Mouse (Mus musculus): ENCODE measurements around the gene Arhgap18. TPM values are rescaled to one million over a fixed set of nuclear protein-coding genes. Genes with fewer than 3 reads are reported as not detected.

Gene Arhgap18
- polyA plus RNA-seq, 1 experiment from 2014 or later: 45.1 TPM

DNA sequence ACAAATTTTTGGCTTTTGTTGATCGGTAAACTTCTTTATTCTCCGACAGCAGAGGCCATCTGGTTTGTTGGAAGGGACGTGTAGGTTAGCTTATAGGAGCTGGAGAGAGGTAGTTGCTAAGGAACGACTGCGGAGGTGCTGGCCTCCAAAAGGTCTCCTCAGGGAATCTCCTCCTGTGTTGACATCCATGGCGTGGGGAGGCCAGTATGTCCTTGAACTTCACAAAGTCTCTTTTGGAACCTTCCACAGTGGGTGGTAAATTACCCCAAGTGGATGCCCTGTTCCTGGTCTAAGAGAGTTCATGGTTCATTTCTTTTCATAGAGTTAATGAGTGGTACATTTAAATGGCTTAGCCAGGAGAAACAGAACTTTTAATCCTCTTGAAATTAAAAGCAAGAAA is 136.0 kb downstream of the Arhgap18 start:
- H3K9ac ChIP-seq (replicated peaks; ENCODE audit: low read depth, low read length): no peak overlapping the region
- H3K27me3 ChIP-seq (ENCODE audit: control insufficient read depth, insufficient read depth, low read length): no peaks in the 10 kb centered on the region
- H3K9me3 ChIP-seq (ENCODE audit: control insufficient read depth, low read depth, low read length): no peaks in the 10 kb centered on the region
- no peaks in the 10 kb centered on the region for H3K4me1 ChIP-seq (ENCODE audit: control insufficient read depth, insufficient read depth, low read length)
- no peak for ATAC-seq (ENCODE audit: insufficient number of reproducible peaks, insufficient read depth, low FRiP score, low read depth)
- H3K4me3 ChIP-seq (ENCODE audit: low read depth, low read length): no peak overlapping the region
- WGBS: 52% methylated on average over 6 of the region's 6 CpGs
- H3K27ac ChIP-seq (ENCODE audit: low read length): no peak overlapping the region
- no peak overlapping the region for H3K4me2 ChIP-seq (replicated peaks; ENCODE audit: low read depth, low read length)
- H3K36me3 ChIP-seq (ENCODE audit: control insufficient read depth, insufficient read depth, low read length): no peaks in the 10 kb centered on the region

DNA sequence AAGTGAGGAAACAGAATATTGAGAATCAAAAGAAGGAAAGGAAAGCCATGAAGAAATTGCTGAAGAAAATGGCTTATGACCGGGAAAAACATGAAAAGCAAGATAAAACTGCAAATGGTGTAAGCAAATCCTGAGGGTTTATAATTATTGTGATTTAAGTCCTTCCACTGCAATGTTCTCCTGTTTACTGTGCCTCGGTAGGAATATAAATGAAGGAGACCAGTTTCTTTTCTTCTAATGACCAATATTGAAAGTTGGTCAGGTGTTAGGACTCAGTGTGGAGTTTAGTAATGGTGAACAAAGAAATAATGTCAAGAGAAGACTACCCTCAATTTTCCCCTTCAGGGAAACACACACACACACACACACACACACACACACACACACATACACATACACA is 136.5 kb downstream of the Arhgap18 start:
- H3K9me3 ChIP-seq (ENCODE audit: control insufficient read depth, low read depth, low read length): no peaks in the 10 kb centered on the region
- H3K27ac ChIP-seq (ENCODE audit: low read length): no peak overlapping the region
- H3K4me2 ChIP-seq (replicated peaks; ENCODE audit: low read depth, low read length): no peak overlapping the region
- H3K27me3 ChIP-seq (ENCODE audit: control insufficient read depth, insufficient read depth, low read length): no peaks in the 10 kb centered on the region
- no peaks in the 10 kb centered on the region for H3K4me1 ChIP-seq (ENCODE audit: control insufficient read depth, insufficient read depth, low read length)
- no peak for ATAC-seq (ENCODE audit: insufficient number of reproducible peaks, insufficient read depth, low FRiP score, low read depth)
- WGBS: 67% methylated on average over 2 of the region's 2 CpGs
- H3K36me3 ChIP-seq (ENCODE audit: control insufficient read depth, insufficient read depth, low read length): no peaks in the 10 kb centered on the region
- no peak overlapping the region for H3K9ac ChIP-seq (replicated peaks; ENCODE audit: low read depth, low read length)
- H3K4me3 ChIP-seq (ENCODE audit: low read depth, low read length): no peak overlapping the region

DNA sequence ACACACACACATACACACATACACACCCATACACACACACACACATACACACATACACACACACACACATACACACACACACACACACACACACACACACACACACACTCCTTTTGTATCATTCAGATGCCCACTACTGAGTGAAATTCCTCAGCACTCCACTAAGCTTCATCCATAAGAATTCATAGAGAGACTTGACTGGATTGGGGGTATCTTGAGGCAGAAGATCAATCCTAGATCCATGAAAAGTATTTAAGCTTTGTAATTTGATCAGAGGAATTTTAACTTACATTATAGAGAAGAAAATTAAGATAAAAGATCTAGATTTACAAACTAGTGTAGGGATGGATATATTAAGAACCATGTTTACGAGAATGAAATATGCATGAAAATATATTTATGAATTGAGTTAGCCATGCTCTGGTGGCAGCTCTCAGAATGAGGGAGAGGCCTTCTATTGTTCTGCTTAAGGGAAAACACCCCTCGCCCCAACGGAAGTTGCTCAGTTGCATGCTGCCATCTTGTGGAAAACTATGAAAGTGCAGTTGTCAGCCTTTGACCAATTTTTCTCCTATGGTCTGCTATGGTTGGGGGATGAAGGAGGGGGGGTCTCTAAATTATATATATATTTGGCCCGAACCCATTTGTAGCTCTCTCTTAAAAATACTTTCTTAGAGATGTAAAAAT is 137.2 kb downstream of the Arhgap18 start:
- Histone ChIP-seq H3K27ac (ENCODE audit: low read length) (no peak overlapping the region), H3K4me1 (ENCODE audit: control insufficient read depth, insufficient read depth, low read length) (no peaks in the 10 kb centered on the region), H3K4me2 (replicated peaks; ENCODE audit: low read depth, low read length) (no peak overlapping the region), H3K4me3 (ENCODE audit: low read depth, low read length) (no peak overlapping the region), H3K36me3 (ENCODE audit: control insufficient read depth, insufficient read depth, low read length) (no peaks in the 10 kb centered on the region), H3K9ac (replicated peaks; ENCODE audit: low read depth, low read length) (no peak overlapping the region), H3K27me3 (ENCODE audit: control insufficient read depth, insufficient read depth, low read length) (no peaks in the 10 kb centered on the region), H3K9me3 (ENCODE audit: control insufficient read depth, low read depth, low read length) (no peaks in the 10 kb centered on the region)
- WGBS: 3% methylated on average over 4 of the region's 4 CpGs
- peak; percentile 42; the same call in 1 of the 2 replicates for ATAC-seq (ENCODE audit: insufficient number of reproducible peaks, insufficient read depth, low FRiP score, low read depth)

DNA sequence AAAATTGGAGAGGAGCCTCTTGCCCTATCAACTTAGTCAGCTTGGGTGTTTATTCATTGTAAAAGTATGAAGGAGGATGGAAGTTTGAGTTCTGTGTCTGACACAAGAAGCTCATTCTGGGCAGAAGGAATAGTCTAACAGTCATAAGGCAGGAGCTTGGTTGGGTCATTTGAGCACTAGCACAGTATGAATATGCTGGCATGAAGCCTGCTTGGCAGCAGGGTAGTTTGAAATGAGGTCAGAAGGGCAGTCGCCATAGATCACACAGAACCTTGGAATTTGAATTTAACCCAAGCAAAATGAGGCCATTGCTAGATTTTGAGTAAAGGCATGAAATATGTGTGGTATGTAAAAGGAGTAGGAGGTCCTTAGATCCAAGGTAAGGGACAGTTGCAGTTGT is 139.9 kb downstream of the Arhgap18 start:
- no peaks in the 10 kb centered on the region for H3K9me3 ChIP-seq (ENCODE audit: control insufficient read depth, low read depth, low read length)
- no peaks in the 10 kb centered on the region for H3K27me3 ChIP-seq (ENCODE audit: control insufficient read depth, insufficient read depth, low read length)
- H3K27ac ChIP-seq (ENCODE audit: low read length): no peak overlapping the region
- H3K36me3 ChIP-seq (ENCODE audit: control insufficient read depth, insufficient read depth, low read length): no peaks in the 10 kb centered on the region
- 93% methylated on average over 1 of the region's 1 CpGs for WGBS
- H3K4me1 ChIP-seq (ENCODE audit: control insufficient read depth, insufficient read depth, low read length): no peaks in the 10 kb centered on the region
- ATAC-seq (ENCODE audit: insufficient number of reproducible peaks, insufficient read depth, low FRiP score, low read depth): no peak
- H3K9ac ChIP-seq (replicated peaks; ENCODE audit: low read depth, low read length): no peak overlapping the region
- H3K4me3 ChIP-seq (ENCODE audit: low read depth, low read length): no peak overlapping the region
- no peak overlapping the region for H3K4me2 ChIP-seq (replicated peaks; ENCODE audit: low read depth, low read length)

DNA sequence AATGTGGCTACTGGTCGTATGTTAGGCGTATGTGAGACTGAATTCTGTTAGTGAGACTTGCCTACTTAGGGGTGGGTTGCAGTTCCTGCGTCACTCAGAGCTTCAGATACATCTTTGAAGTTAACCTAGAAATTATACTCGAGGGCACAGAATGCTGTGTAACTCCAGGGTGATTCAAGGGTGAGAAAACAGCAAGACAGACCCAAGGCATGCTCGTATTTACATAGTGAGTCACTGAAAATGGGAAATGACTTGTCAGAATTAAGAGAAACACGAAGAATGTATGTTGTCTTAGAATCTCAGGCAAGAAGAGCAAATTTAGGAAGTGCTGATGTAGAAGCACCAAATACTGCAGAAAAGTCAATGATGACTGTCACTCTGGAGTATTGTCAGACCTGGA is 142.5 kb downstream of the Arhgap18 start:
- Histone ChIP-seq H3K4me2 (replicated peaks; ENCODE audit: low read depth, low read length) (no peak overlapping the region), H3K36me3 (ENCODE audit: control insufficient read depth, insufficient read depth, low read length) (no peaks in the 10 kb centered on the region), H3K9me3 (ENCODE audit: control insufficient read depth, low read depth, low read length) (no peaks in the 10 kb centered on the region), H3K9ac (replicated peaks; ENCODE audit: low read depth, low read length) (no peak overlapping the region), H3K4me3 (ENCODE audit: low read depth, low read length) (no peak overlapping the region), H3K27me3 (ENCODE audit: control insufficient read depth, insufficient read depth, low read length) (no peaks in the 10 kb centered on the region), H3K4me1 (ENCODE audit: control insufficient read depth, insufficient read depth, low read length) (no peaks in the 10 kb centered on the region), H3K27ac (ENCODE audit: low read length) (no peak overlapping the region)
- ATAC-seq (ENCODE audit: insufficient number of reproducible peaks, insufficient read depth, low FRiP score, low read depth): no peak
- WGBS: 61% methylated on average over 6 of the region's 6 CpGs

DNA sequence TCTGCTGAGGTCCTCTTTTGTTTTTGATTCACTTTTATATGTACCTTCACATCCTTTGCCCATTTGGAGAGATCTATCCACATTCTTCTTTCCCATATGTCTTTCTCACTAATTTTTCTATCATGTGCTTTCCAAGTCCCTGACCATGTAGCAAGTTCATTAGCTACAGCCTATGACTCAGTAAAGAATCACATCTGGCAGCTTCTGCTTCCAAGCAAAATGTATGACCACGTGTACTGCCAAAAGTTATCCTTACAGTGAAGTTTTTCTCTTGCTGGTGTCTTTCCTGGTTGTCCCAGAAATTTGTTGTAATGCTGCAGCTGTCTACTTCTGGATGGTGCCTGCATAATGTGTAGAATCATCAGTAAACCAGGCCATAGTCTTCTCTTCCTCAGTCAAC is 147.2 kb downstream of the Arhgap18 start:
- no peak for ATAC-seq (ENCODE audit: insufficient number of reproducible peaks, insufficient read depth, low FRiP score, low read depth)
- Histone ChIP-seq H3K9me3 (ENCODE audit: control insufficient read depth, low read depth, low read length) (no peaks in the 10 kb centered on the region), H3K27ac (ENCODE audit: low read length) (no peak overlapping the region), H3K9ac (replicated peaks; ENCODE audit: low read depth, low read length) (no peak overlapping the region), H3K27me3 (ENCODE audit: control insufficient read depth, insufficient read depth, low read length) (no peaks in the 10 kb centered on the region), H3K4me3 (ENCODE audit: low read depth, low read length) (no peak overlapping the region), H3K36me3 (ENCODE audit: control insufficient read depth, insufficient read depth, low read length) (no peaks in the 10 kb centered on the region), H3K4me2 (replicated peaks; ENCODE audit: low read depth, low read length) (no peak overlapping the region), H3K4me1 (ENCODE audit: control insufficient read depth, insufficient read depth, low read length) (no peaks in the 10 kb centered on the region)
- 60% methylated on average over 1 of the region's 1 CpGs for WGBS

DNA sequence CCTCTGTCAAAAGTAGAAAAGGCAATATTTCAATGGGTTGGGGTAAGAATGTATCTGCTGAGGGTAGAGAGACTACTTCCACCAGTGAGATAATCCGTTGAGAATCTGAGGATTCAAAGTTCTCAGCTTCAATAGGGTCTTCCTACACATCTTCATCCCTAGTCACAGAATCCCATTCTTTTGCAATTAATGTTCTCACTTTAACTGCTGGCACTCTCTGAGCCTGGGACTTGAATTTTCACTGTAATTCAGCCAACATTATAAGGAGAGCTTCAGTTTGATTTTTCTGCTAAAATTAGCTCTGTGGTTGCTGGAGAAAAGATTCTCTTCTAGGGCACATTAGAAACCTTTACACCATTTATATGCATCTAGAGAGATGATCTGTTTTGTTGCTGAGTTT is 150.6 kb downstream of the Arhgap18 start:
- ATAC-seq (ENCODE audit: insufficient number of reproducible peaks, insufficient read depth, low FRiP score, low read depth): no peak
- no peaks in the 10 kb centered on the region for H3K27me3 ChIP-seq (ENCODE audit: control insufficient read depth, insufficient read depth, low read length)
- WGBS: 78% methylated on average over 1 of the region's 1 CpGs
- H3K4me2 ChIP-seq (replicated peaks; ENCODE audit: low read depth, low read length): no peak overlapping the region
- no peak overlapping the region for H3K27ac ChIP-seq (ENCODE audit: low read length)
- no peak overlapping the region for H3K4me3 ChIP-seq (ENCODE audit: low read depth, low read length)
- H3K9me3 ChIP-seq (ENCODE audit: control insufficient read depth, low read depth, low read length): no peaks in the 10 kb centered on the region
- no peak overlapping the region for H3K9ac ChIP-seq (replicated peaks; ENCODE audit: low read depth, low read length)
- H3K4me1 ChIP-seq (ENCODE audit: control insufficient read depth, insufficient read depth, low read length): no peaks in the 10 kb centered on the region
- no peaks in the 10 kb centered on the region for H3K36me3 ChIP-seq (ENCODE audit: control insufficient read depth, insufficient read depth, low read length)

DNA sequence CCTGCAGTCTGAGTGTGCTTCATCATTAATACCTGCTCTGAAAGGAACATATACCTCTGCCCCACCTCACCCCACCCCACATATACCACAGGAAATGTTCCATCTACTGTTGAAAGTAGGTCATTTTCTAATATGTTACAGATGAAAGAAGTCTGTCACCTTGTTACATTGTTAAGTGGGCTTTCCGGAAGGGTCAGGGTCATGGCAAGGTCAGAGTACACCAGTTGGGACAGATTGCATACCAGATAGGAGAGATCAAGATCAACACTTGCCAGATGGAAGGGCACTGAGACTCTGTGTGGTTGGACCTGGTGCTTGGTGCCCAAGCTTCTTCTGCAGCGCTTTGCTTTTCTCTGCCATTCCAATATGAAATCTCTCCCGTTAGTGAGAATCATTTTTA is 158.0 kb downstream of the Arhgap18 start:
- no peaks in the 10 kb centered on the region for H3K27me3 ChIP-seq (ENCODE audit: control insufficient read depth, insufficient read depth, low read length)
- no peak overlapping the region for H3K4me2 ChIP-seq (replicated peaks; ENCODE audit: low read depth, low read length)
- H3K4me3 ChIP-seq (ENCODE audit: low read depth, low read length): no peak overlapping the region
- no peak for ATAC-seq (ENCODE audit: insufficient number of reproducible peaks, insufficient read depth, low FRiP score, low read depth)
- H3K27ac ChIP-seq (ENCODE audit: low read length): no peak overlapping the region
- no peaks in the 10 kb centered on the region for H3K36me3 ChIP-seq (ENCODE audit: control insufficient read depth, insufficient read depth, low read length)
- no peaks in the 10 kb centered on the region for H3K9me3 ChIP-seq (ENCODE audit: control insufficient read depth, low read depth, low read length)
- H3K9ac ChIP-seq (replicated peaks; ENCODE audit: low read depth, low read length): no peak overlapping the region
- no peaks in the 10 kb centered on the region for H3K4me1 ChIP-seq (ENCODE audit: control insufficient read depth, insufficient read depth, low read length)
- WGBS: 74% methylated on average over 3 of the region's 3 CpGs

DNA sequence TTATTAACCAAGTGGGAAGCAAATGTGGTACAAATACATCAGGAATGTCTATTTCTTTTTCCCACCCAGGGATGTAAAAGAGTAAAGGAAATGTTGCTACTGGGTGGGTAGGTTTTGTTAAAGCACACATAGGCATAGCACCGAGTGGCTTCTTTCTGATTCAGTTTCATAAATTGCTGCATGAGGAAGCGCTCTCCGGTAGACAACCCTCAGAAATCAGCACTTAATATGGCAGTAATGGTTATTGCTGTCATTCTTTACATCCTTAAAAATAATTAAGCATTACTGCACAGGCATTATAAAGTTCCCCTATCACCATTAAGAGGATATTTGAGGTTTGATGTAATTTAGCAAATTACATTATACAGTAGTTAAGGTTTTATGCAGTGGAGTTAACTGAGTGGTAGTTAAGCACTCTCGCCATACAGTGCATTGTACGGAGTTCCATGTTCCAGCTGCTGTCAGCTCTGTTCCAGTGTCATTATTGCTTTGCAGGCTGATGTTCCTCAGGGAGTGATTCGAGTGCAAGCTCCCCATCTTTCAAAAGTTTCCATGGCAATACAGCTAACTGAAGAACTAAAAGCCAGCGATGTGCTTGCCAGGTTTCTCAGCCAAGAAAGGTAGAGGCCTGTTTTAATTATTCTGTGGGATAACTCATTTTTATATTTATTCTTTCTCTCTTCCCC is 159.0 kb downstream of the Arhgap18 start:
- no peak for ATAC-seq (ENCODE audit: insufficient number of reproducible peaks, insufficient read depth, low FRiP score, low read depth)
- H3K4me3 ChIP-seq (ENCODE audit: low read depth, low read length): no peak overlapping the region
- no peak overlapping the region for H3K9ac ChIP-seq (replicated peaks; ENCODE audit: low read depth, low read length)
- no peaks in the 10 kb centered on the region for H3K27me3 ChIP-seq (ENCODE audit: control insufficient read depth, insufficient read depth, low read length)
- H3K4me2 ChIP-seq (replicated peaks; ENCODE audit: low read depth, low read length): no peak overlapping the region
- H3K27ac ChIP-seq (ENCODE audit: low read length): no peak overlapping the region
- H3K9me3 ChIP-seq (ENCODE audit: control insufficient read depth, low read depth, low read length): no peaks in the 10 kb centered on the region
- no peaks in the 10 kb centered on the region for H3K4me1 ChIP-seq (ENCODE audit: control insufficient read depth, insufficient read depth, low read length)
- no peaks in the 10 kb centered on the region for H3K36me3 ChIP-seq (ENCODE audit: control insufficient read depth, insufficient read depth, low read length)
- WGBS: 71% methylated on average over 7 of the region's 7 CpGs

Measured in stomach, embryonic 14.5 days (tissue).